Mouse (Mus musculus) embryonic facial prominence, embryonic 11.5 days (tissue): ENCODE data around the gene Cd200. TPM values are rescaled to one million over a fixed set of nuclear protein-coding genes. Genes with fewer than 3 reads are reported as not detected.
"Not testable (repeated sequence)": the region's sequence is repeated elsewhere in the genome, so short reads cannot be mapped to it uniquely, and the experiment has no call there.

Experiments used
- ATAC-seq: fragments of 200-750 bp; cut with Nextera tagmentation; replicated peaks from 2 replicates; pipeline ENCODE4 v1.8.0; 2017; ENCODE audit warnings: low read depth; ENCODE audit not compliant: insufficient number of reproducible peaks, low FRiP score, low TSS enrichment
- DNase-seq: peaks from one replicate; pipeline ENCODE4 v3.0.0-alpha.2; 2015; ENCODE audit warnings: low spot score
- H3K27ac ChIP-seq: fragments of 300-500 bp; sonication (generic); replicated peaks from 2 replicates; pipeline ENCODE4 v1.5.1; 2014; ENCODE audit warnings: mild to moderate bottlenecking, low read depth, low read length, control low read depth
- H3K27me3 ChIP-seq: fragments of 300-500 bp; sonication (generic); 2 replicates; pipeline ENCODE4 v1.6.1; 2014; ENCODE audit warnings: mild to moderate bottlenecking, low read length, moderate library complexity, mixed read lengths; ENCODE audit not compliant: control insufficient read depth, insufficient read depth
- H3K36me3 ChIP-seq: fragments of 300-500 bp; sonication (generic); replicated peaks from 2 replicates; pipeline ENCODE4 v1.6.1; 2014; ENCODE audit warnings: low read depth, mild to moderate bottlenecking, low read length, moderate library complexity, mixed read lengths; ENCODE audit not compliant: control insufficient read depth, insufficient read depth
- H3K4me1 ChIP-seq: fragments of 300-500 bp; sonication (generic); 2 replicates; pipeline ENCODE4 v1.6.1; 2014; ENCODE audit warnings: low read length, mixed read lengths; ENCODE audit not compliant: control insufficient read depth, insufficient read depth
- H3K4me2 ChIP-seq: fragments of 300-500 bp; sonication (generic); 2 replicates; pipeline ENCODE4 v1.6.1; 2014; ENCODE audit warnings: low read depth, mild to moderate bottlenecking, control low read depth, low read length, moderate library complexity
- H3K4me3 ChIP-seq: fragments of 300-500 bp; sonication (generic); 2 replicates; pipeline ENCODE4 v1.5.1; 2014; ENCODE audit warnings: low read depth, low read length, control low read depth
- H3K9ac ChIP-seq: fragments of 300-500 bp; sonication (generic); replicated peaks from 2 replicates; pipeline ENCODE4 v1.6.1; 2014; ENCODE audit warnings: mild to moderate bottlenecking, control low read depth, low read length
- H3K9me3 ChIP-seq: fragments of 300-500 bp; sonication (generic); replicated peaks from 2 replicates; pipeline ENCODE4 v1.6.1; 2016; ENCODE audit warnings: mild to moderate bottlenecking, low read length, inconsistent platforms, mixed read lengths; ENCODE audit not compliant: control insufficient read depth
- WGBS: fragments of 180-500 bp; shearing (Covaris S2); extraction: QIAGEN DNeasy Blood & Tissue Kit; methylation state at CpG from one replicate; pipeline ENCODE4 v1.1.7; 2014; 5-methylcytosine and 5-hydroxymethylcytosine counted together
- polyA plus RNA-seq: library from polyadenylated mRNA; unstranded; fragments of >200 nt; fragmentation: Nextera tagmentation; extraction: Ambion mirVana; gene quantifications from 2 replicates; pipeline ENCODE4 v1.2.1, GENCODE M21; 2014

The Cd200 gene
- polyA plus RNA-seq, result 22.3 and 24.0 TPM in 2 replicates

DNA sequence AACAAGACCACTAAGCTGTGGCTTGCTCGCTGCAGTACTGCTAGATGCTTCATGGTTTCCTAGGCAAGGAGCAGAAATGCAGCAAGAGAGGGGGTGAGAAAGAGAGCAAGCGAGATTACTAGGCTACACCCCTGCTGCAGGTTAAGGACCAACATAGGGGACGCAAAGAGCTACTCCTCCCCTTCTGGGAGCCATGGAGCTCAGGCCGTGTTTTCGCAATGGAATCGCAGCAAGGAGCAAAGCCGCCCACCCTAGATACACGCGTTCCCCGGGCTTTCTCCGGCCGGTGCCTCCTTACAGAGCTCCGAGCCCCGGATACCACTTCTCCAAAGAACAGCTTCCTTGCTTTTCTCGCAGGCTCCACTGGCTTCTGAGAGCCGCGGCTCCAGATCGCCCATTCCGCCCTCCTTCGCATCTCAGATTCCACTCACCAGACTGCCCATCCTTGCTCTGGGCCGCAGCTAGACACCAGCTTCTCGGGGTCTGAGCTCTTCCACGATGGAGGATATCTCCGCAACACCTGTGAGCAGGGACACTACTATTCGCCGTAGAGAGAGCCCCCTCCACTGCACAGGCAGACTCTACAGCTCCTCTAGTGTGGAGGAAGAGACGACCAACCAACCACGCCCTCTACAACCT, at the start of gene Cd200:
TSS of gene Cd200 (minus strand) at position 629 of the 639 bp plus-strand sequence.
- DNase-seq (peak; percentile 52), ATAC-seq (peak; percentile 87)
- H3K4me2 ChIP-seq, result peak within 1 kb of the TSS; percentile 78
- H3K27me3 ChIP-seq, result no peaks in the 10 kb centered on the region
- H3K4me1 ChIP-seq, result no peaks in the 10 kb centered on the region
- peak within 1 kb of the TSS; percentile 62 for H3K9ac ChIP-seq
- WGBS, result under 1% methylated on average over 28 of the region's 28 CpGs
- peak within 1 kb of the TSS; percentile 55 for H3K4me3 ChIP-seq
- no peak within 1 kb of the TSS; the same call in 1 of the 2 replicates for H3K27ac ChIP-seq
- no peaks in the 10 kb centered on the region for H3K9me3 ChIP-seq
- no peaks in the 10 kb centered on the region for H3K36me3 ChIP-seq

DNA sequence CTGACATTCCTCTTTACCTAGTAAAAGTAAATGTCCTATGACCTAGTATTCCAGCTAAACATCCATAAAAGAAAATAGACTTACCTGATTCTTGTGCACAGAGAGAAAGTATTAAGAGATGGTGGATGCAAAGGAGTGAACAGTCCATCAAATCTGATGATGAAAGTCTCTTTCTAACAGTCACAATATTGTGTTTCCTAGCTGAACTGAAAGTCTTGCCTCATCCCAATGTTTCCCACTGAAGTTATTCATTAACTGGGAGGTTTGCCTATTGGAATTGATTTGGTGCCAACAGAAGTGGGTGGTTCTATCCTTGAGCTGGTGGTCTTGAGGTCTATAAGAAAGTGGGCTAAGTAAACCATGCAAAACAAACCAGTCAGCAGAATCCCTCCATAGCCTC, 45.9 kb upstream of the Cd200 start:
- Histone ChIP-seq H3K9me3 (no peaks in the 10 kb centered on the region), H3K4me3 (no peak overlapping the region), H3K36me3 (no peaks in the 10 kb centered on the region), H3K27ac (no peak overlapping the region), H3K9ac (no peak overlapping the region), H3K4me1 (no peaks in the 10 kb centered on the region), H3K27me3 (no peaks in the 10 kb centered on the region), H3K4me2 (no peak overlapping the region)
- ATAC-seq (no peak), DNase-seq (no peak)

DNA sequence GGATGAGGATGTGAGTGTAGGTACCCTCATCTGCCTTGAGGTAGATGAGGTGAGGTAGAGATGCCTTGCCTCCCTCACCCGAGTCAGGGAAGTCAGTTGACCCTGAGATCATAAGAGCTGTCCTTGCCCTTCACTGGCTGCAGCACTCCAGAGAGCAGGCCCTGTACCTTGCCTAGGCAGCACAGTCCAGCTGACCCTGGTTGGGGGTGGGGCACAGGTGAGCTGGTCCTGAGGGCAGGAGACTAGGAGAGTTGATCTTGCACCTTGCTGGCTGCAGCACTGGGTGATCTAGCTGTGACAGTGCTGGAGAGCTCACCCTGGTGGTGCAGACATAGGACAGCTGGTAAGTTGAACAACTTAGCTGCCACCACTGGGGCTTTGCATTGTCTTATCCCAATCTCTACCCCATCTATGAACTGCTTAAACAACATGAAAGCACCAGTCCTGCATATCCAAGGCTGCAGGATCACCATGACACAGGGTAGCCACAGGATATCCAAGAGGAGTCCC, 28.4 kb upstream of the Cd200 start:
- WGBS, result 93% methylated on average over 1 of the region's 1 CpGs
- no peaks in the 10 kb centered on the region for H3K27me3 ChIP-seq
- H3K36me3 ChIP-seq, result no peaks in the 10 kb centered on the region
- no peak overlapping the region for H3K4me3 ChIP-seq
- DNase-seq (no peak), ATAC-seq (no peak)
- H3K9me3 ChIP-seq, result no peaks in the 10 kb centered on the region
- H3K27ac ChIP-seq, result no peak overlapping the region
- no peaks in the 10 kb centered on the region for H3K4me1 ChIP-seq
- H3K9ac ChIP-seq, result no peak overlapping the region
- H3K4me2 ChIP-seq, result no peak overlapping the region

DNA sequence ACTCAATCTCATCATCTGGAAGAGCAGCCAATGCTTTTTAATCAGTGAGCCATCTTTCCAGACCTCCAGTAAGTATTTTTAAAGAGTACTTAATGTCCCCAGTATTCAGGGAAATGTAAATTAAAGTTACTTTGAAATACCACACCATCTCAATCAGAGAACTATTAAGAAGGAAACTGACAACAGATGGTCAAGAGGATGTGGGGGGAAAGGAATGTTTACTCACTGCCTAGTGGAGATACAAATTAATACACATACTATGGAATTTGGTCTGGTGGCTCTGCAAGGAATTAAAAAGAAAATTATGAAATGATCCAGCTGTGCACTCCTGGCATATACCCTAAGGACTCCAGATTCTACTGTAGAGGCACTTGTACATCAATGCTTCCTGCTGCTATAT, 26.7 kb upstream of the Cd200 start:
- no peak for ATAC-seq
- no peak overlapping the region for H3K27ac ChIP-seq
- no peak overlapping the region for H3K4me3 ChIP-seq
- no peak overlapping the region for H3K9ac ChIP-seq
- no peaks in the 10 kb centered on the region for H3K36me3 ChIP-seq
- peak; percentile 15 for DNase-seq
- no peak overlapping the region for H3K4me2 ChIP-seq
- H3K9me3 ChIP-seq, result no peaks in the 10 kb centered on the region
- no peaks in the 10 kb centered on the region for H3K4me1 ChIP-seq
- no peaks in the 10 kb centered on the region for H3K27me3 ChIP-seq

DNA sequence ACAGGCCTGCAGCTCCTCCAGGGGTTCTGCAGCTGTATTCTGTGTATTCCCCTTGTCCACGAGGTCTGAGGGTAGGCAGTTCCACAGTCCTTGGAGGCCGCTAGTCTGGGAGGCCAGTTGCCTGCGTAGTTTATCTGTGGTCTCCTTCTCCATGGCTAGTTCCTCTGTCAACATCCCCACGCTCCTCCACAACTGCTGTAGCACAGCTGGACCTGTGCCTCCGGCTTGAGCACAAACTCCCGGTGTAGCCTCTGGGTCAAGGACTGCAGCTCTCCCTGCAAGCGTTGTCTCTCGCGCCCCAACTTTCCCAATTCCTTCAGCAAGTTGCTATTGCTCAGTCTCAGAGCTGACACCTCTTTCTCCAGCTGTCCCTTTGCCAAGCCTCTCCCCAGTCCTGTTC, 18.8 kb upstream of the Cd200 start:
- no peaks in the 10 kb centered on the region for H3K27me3 ChIP-seq
- 92% methylated on average over 9 of the region's 9 CpGs for WGBS
- H3K36me3 ChIP-seq, result no peaks in the 10 kb centered on the region
- H3K4me3 ChIP-seq, result no peak overlapping the region
- no peaks in the 10 kb centered on the region for H3K4me1 ChIP-seq
- DNase-seq (no peak), ATAC-seq (no peak)
- H3K27ac ChIP-seq, result no peak overlapping the region
- H3K9ac ChIP-seq, result no peak overlapping the region
- no peaks in the 10 kb centered on the region for H3K9me3 ChIP-seq
- H3K4me2 ChIP-seq, result no peak overlapping the region

DNA sequence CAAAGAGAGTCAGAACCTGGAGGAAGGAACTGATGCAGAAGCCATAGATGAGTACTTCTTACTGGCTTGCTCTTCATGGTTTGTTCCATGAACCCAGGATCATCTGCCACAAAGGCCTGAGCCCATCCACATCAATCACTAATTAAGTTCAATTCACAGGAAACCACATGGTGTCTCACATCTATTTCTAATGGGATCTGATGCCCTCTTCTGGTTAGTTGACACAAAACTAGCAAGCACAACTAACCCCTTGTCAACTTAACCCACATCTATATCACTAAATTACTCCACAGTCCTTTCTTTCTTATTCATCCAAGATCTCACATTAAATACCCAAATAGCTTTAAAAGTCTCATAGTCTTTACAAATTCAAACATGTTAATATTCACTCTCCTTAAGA, 4.6 kb upstream of the Cd200 start:
- no peak for ATAC-seq

DNA sequence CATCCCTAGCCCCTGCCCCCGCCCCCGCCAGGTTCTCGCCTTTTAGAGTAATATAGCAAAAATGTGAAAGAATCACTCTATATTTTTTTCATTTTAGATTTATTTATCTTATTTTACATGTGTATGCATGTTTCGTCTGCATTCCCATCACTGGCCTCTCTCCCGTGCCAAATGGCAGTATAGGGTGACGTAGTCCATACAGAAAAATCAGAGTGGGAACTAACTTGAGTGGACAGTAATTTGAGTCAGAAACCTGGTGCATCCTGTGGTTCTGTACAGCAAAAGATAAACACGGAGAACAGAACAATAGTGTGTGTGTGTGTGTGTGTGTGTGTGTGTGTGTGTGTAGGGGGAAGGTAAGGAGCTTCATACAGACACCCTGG, 202 bp upstream of the Cd200 start:
- not testable (repeated sequence) for H3K9ac ChIP-seq, H3K27me3 ChIP-seq, H3K27ac ChIP-seq, H3K9me3 ChIP-seq, ATAC-seq, H3K4me1 ChIP-seq, H3K36me3 ChIP-seq, DNase-seq
- peak overlapping the region; percentile 78 for H3K4me2 ChIP-seq
- WGBS, result 39% methylated on average over 7 of the region's 7 CpGs
- peak overlapping the region; percentile 55 for H3K4me3 ChIP-seq

More for the DNA sequence above, 4.6 kb upstream of the Cd200 start:
- no peak overlapping the region for H3K4me2 ChIP-seq
- no peak overlapping the region for H3K27ac ChIP-seq
- no peak overlapping the region for H3K4me3 ChIP-seq
- H3K4me1 ChIP-seq, result no peaks in the 10 kb centered on the region
- DNase-seq, result no peak
- no peaks in the 10 kb centered on the region for H3K9me3 ChIP-seq
- no peak overlapping the region for H3K9ac ChIP-seq
- no peaks in the 10 kb centered on the region for H3K36me3 ChIP-seq
- H3K27me3 ChIP-seq, result no peaks in the 10 kb centered on the region

DNA sequence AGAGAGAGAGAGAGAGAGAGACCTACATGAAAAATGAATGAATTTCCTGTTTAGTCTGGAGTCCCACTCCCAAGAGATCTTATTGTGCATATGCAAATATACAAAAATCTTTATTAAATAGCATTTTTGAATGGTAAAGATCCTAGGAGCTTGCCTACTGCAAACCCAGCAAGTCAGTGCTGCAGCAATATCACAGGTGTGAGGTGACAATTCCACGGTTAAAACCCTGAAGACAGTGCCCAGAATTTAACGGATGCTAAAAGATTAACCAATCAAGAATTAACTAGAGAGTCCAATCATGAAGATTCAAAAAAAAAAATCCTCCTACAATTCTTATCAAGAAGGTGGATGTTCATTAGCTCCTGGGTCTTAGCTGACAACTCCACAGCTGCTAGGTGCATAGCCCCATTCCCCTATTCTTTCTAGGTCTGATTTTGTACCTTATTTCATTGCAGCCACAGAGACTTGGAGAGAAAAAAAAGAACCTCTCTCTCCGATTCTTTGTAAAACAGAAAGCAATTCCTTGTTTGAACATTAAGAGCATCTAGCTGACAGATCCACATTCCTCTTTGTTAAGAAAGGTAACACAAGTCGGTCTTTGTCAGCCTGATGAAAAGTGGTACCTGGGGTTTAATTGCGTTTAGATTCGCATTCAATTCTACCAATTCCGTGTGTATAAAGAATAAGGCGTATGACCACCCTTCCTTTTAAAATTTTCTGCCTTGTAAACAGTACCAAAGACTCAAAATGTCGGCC, 1.0 kb downstream of the Cd200 start:
- peak overlapping the region; percentile 62 for H3K9ac ChIP-seq
- no peaks in the 10 kb centered on the region for H3K9me3 ChIP-seq
- no peaks in the 10 kb centered on the region for H3K4me1 ChIP-seq
- H3K27me3 ChIP-seq, result no peaks in the 10 kb centered on the region
- peak overlapping the region; percentile 55 for H3K4me3 ChIP-seq
- H3K27ac ChIP-seq, result no peak overlapping the region
- H3K36me3 ChIP-seq, result no peaks in the 10 kb centered on the region
- H3K4me2 ChIP-seq, result peak overlapping the region; percentile 78
- ATAC-seq (no peak), DNase-seq (no peak)
- WGBS, result 39% methylated on average over 9 of the region's 9 CpGs
